Mouse (Mus musculus): ENCODE results near the gene Gm8011. TPM values are rescaled to one million over a fixed set of nuclear protein-coding genes. Genes with fewer than 3 reads are reported as not detected.
"Not testable (repeated sequence)": the region's sequence is repeated elsewhere in the genome, so short reads cannot be mapped to it uniquely, and the experiment has no call there.

The Gm8011 gene
- polyA plus RNA-seq (2015; fragmentation: Nextera tagmentation; extraction: Ambion mirVana), result not detected in 2 replicates

- H3K27ac ChIP-seq (replicated peaks); H3K9me3 ChIP-seq; H3K4me2 ChIP-seq; ATAC-seq (ENCODE audit: low FRiP score, low read depth); H3K27me3 ChIP-seq; H3K4me1 ChIP-seq (replicated peaks); H3K4me3 ChIP-seq; H3K9ac ChIP-seq; H3K36me3 ChIP-seq: not testable (repeated sequence)
- WGBS, result 54% methylated on average over 2 of the region's 2 CpGs
Observed at GRCm38 (mm10) chr14:42463581-42463980, at the start of gene Gm8011. Gm8011 (plus strand) TSS chr14:42463881.

DNA sequence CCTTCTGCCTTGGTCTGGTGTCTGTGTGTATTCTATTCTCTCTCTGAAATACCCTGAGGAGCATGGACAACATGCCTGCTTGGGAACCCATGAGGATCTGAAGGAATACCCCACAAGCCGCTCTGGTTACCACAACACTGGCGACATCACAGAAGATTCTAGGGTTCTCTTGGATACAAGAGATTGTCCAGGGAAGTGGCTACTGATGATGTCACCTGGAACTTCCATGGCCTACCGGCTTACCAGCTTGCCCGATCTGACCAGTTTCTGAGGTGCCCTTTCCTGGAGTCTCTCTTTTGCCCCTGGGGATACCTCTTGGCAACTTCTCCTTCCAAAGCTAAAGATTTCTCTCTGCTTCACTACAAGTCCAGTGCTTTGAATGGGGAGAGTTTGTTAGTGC lies 24.1 kb upstream of the Gm8011 start, which contains the start of gene Gm8005:
Gm8005 (minus strand) TSS at position 101 of the 400 bp plus-strand sequence.
- not testable (repeated sequence) for H3K27me3 ChIP-seq; H3K4me2 ChIP-seq; ATAC-seq (ENCODE audit: low FRiP score, low read depth); H3K9me3 ChIP-seq; H3K9ac ChIP-seq; H3K36me3 ChIP-seq; H3K4me3 ChIP-seq; H3K4me1 ChIP-seq (replicated peaks); H3K27ac ChIP-seq (replicated peaks)
- WGBS, result 84% methylated on average over 2 of the region's 4 CpGs

DNA sequence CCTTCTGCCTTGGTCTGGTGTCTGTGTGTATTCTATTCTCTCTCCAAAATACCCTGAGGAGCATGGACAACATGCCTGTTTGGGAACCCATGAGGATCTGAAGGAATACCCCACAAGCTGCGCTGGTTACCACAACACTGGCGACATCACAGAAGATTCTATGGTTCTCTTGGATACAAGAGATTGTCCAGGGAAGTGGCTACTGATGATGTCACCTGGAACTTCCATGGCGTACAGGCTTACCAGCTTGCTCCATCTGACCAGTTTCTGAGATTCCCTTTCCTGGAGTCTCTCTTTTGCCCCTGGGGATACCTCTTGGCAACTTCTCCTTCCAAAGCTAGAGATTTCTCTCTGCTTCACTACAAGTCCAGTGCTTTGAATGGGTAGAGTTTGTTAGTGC lies 38.6 kb downstream of the Gm8011 start, which contains the start of gene Gm8020:
Gm8020 (minus strand) TSS at position 101 of the 400 bp plus-strand sequence.
- H3K4me3 ChIP-seq; ATAC-seq (ENCODE audit: low FRiP score, low read depth); H3K36me3 ChIP-seq; H3K27me3 ChIP-seq; H3K27ac ChIP-seq (replicated peaks); H3K4me2 ChIP-seq; H3K4me1 ChIP-seq (replicated peaks); H3K9ac ChIP-seq; H3K9me3 ChIP-seq: not testable (repeated sequence)
- WGBS, result 88% methylated on average over 2 of the region's 3 CpGs

Other genes starting within 250 kb of the Gm8011 start
- not detected in 2 replicates for gene Gm17026, start 203.8 kb upstream of the Gm8011 start, polyA plus RNA-seq (2015; fragmentation: Nextera tagmentation; extraction: Ambion mirVana)
- not detected in 2 replicates for gene Gm9611, start 166.5 kb upstream of the Gm8011 start, polyA plus RNA-seq (2015; fragmentation: Nextera tagmentation; extraction: Ambion mirVana)
- not detected in 2 replicates for gene Gm7995, start 153.7 kb upstream of the Gm8011 start, polyA plus RNA-seq (2015; fragmentation: Nextera tagmentation; extraction: Ambion mirVana)
- not detected in 2 replicates for gene Gm8005, start 24.2 kb upstream of the Gm8011 start, polyA plus RNA-seq (2015; fragmentation: Nextera tagmentation; extraction: Ambion mirVana)
- not detected in 2 replicates for gene Gm8020, start 38.5 kb downstream of the Gm8011 start, polyA plus RNA-seq (2015; fragmentation: Nextera tagmentation; extraction: Ambion mirVana)
- not detected in 2 replicates for gene Gm8024, start 60.4 kb downstream of the Gm8011 start, polyA plus RNA-seq (2015; fragmentation: Nextera tagmentation; extraction: Ambion mirVana)
- gene Gm17124, start 136.0 kb downstream of the Gm8011 start, polyA plus RNA-seq (2015; fragmentation: Nextera tagmentation; extraction: Ambion mirVana), result not detected in 2 replicates
- gene Gm3633, start 178.0 kb downstream of the Gm8011 start, polyA plus RNA-seq (2015; fragmentation: Nextera tagmentation; extraction: Ambion mirVana), result not detected in 2 replicates
- not detected in 2 replicates for gene Gm10378, start 192.1 kb downstream of the Gm8011 start, polyA plus RNA-seq (2015; fragmentation: Nextera tagmentation; extraction: Ambion mirVana)